Mouse (Mus musculus): ENCODE results near the gene Arhgap32.

DNA sequence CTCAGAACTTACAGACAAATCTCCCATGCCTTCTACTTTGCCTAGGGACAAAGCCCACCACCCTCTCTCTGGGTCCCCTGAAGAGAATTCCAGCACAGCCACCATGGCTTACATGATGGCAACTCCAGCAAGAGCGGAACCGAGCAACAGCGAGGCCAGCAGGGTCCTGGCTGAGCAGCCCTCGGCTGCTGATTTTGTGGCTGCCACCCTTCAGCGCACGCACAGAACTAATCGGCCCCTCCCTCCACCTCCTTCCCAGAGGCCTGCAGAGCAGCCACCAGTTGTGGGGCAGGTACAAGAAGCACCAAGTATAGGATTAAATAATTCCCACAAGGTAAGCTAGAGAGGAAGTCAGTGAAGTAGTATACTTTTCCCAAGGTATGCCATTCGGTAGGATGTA is 141.4 kb downstream of the Arhgap32 start:
- no peak for TF ChIP-seq POLR2A (IDR thresholded peaks at IDR 0.05; ENCODE audit: insufficient read length, low read depth)
- TF ChIP-seq E2F4 (IDR thresholded peaks at IDR 0.05; ENCODE audit: insufficient read depth) = no peak
- TF ChIP-seq SRF (IDR thresholded peaks at IDR 0.05; ENCODE audit: control insufficient read depth, insufficient read length, low read depth) = no peak
- TF ChIP-seq USF1 (IDR thresholded peaks at IDR 0.05; ENCODE audit: low read depth) = no peak
- no peak for TF ChIP-seq CEBPB (IDR thresholded peaks at IDR 0.05; ENCODE audit: insufficient read depth, poor library complexity, severe bottlenecking)
- no peak for TF ChIP-seq TCF12 (IDR thresholded peaks at IDR 0.05; ENCODE audit: insufficient read depth, poor library complexity, severe bottlenecking)
